Mouse (Mus musculus) neutrophil, adult 5-6 weeks (primary cell): ENCODE data around the gene Mrpl42. TPM values are rescaled to one million over a fixed set of nuclear protein-coding genes. Genes with fewer than 3 reads are reported as not detected.
"Not testable (repeated sequence)": the region's sequence is repeated elsewhere in the genome, so short reads cannot be mapped to it uniquely, and the experiment has no call there.

Source experiments
- ATAC-seq: fragments of 151-379, 151-347 bp; 2 replicates; pipeline ENCODE4 v1.8.0; 2017; ENCODE audit warnings: mild to moderate bottlenecking, moderate TSS enrichment; ENCODE audit not compliant: insufficient number of reproducible peaks, poor library complexity, low FRiP score, severe bottlenecking; ENCODE audit errors: extremely low read depth
- total RNA-seq: library from RNA; stranded (forward); fragments of 200-1000 nt; gene quantifications from 2 replicates; pipeline ENCODE4 v1.2.3, GENCODE M21; 2017

The Mrpl42 gene
- 44.4 and 49.7 TPM in 2 replicates for total RNA-seq

DNA sequence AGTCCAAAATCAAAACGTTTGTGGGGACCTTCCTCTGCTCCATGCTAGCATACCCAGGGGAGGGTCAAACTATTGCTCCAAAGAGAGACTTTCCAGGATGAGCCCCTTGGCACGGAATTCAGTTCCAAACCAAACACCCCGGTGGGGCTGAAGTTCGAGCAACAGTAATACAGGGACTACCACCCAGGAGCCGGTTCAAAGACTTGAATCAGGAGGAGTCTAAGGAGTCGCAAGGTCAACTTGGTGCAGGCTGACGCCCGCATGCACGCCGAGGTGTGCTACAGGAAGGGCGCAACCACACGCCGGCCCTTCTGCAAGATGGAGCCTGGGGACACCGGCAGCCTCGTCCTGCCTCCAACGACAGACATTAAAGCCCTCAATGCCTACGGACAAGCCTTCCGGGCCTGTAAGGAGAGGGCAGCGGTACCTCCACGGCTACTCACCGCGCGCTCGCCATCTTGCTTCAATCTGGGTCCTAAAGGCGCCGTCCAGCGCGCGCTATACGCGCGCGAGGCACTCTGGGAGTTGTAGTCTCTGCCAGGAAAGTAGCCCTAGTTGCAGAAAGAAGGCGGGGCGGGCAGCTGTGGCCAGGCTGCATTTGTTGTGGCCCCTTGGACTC, at the start of gene Mrpl42:
Gene Mrpl42, minus strand, starts transcription at position 478 of the 619 bp plus-strand sequence.
- peak; percentile 97 for ATAC-seq

DNA sequence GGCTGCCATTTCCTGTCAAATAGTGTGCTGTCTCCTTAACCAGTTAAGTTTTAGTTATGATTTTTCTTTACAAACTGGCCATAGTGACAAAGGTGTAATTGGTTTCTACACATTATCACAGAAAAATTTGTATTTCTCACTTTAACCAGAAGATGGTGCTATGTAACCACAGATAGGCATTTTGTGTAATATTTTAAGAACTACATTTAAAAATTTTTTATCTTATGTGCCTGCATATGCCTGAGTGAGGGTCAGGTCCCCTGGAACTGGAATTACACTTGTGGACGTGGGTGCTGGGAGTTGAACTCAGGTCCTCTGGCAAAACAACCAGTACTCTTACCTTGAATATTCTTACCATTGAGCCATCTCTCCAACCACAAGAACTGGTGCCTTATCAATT, 48.8 kb upstream of the Mrpl42 start:
- no peak for ATAC-seq

- ATAC-seq, result not testable (repeated sequence)
These were observed 47.3 kb upstream of the Mrpl42 start for GRCm38 (mm10) chr10:95549080-95549479.

GRCm38 (mm10) chr10:95548154-95548826, 46.5 kb upstream of the Mrpl42 start:
- ATAC-seq, result peak; percentile 31; the same call in 1 of the 2 replicates

DNA sequence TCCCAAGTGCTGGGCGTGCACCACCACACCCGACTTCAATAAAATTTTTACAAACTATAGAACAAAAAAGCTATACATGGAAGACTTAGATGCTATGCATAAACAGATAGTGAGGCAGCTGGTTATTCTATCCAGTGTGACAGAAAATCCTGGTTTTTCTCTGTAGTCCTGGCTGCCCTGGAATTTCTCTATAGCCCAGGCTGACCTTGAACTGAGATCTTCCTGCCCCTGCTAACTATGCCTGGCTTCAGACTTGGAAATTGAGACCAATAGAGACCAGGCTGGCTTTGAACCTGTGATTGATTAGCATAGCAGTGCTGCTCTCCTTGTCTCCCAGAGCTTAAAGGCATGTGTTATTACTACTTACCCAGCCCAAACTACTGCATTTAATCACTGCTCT, 44.4 kb upstream of the Mrpl42 start:
- ATAC-seq, result no peak

DNA sequence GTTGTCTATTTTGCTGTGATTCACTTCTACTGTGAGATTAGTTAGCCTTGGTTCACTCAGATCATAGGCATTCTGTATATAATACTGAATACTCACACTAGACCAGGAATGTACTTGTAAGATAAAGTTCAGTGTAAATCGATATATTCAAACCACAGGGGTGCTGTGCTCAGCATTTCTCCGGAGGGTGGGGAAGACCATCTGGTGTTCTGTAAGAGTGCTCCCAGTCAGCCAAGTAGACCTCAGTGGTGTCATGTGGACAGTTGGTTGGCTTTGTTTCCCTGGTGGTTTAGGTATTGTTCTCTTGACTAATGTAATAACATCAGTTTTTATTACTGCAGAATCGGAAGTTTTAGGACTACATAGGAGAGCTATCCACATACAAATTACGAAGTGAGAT, 43.3 kb upstream of the Mrpl42 start:
- ATAC-seq, result no peak

- ATAC-seq, result no peak
These were observed 42.9 kb upstream of the Mrpl42 start for GRCm38 (mm10) chr10:95544651-95545050.

DNA sequence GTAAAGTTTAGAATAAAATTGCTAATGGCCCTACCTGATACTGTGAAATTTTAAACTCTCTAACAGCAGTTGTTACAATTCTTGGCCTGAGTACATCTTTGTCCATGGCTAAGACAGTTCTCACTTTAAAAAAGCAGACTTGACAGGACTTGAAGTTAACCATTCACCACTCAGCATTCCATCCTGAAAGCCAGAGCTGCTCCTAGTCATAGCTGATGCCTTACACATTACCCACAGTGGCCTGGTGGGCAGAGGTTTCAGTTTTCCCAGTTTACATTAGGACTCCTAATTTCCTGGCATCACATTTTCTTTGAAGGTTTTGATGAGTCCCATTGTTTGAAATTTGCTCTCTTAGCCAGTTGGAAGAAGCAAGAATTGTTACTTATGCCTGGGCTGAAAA, 42.3 kb upstream of the Mrpl42 start:
- ATAC-seq, result no peak

DNA sequence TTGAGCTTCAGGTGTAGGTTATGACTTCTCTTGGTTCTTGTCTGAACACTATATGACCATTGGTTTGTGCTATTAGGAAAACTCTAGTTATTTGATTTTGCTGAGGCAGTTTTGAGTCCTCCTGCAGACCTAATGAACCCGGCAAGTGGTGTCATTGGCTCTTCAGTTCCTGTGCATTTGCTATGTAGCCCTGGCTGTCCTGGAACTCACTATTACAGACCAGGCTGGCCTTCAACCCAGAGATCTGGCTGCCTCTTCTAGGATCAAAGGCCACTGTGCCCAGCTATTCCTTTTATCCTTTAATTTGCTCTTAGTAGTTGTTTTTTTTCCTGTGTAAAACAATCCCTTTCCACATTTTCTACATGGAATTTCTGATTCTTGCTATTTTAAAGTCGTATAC, 41.6 kb upstream of the Mrpl42 start:
- no peak for ATAC-seq

GRCm38 (mm10) chr10:95542916-95543315, 41.2 kb upstream of the Mrpl42 start:
- ATAC-seq, result no peak

- ATAC-seq, result no peak
These were observed 38.1 kb upstream of the Mrpl42 start for GRCm38 (mm10) chr10:95539841-95540240.

DNA sequence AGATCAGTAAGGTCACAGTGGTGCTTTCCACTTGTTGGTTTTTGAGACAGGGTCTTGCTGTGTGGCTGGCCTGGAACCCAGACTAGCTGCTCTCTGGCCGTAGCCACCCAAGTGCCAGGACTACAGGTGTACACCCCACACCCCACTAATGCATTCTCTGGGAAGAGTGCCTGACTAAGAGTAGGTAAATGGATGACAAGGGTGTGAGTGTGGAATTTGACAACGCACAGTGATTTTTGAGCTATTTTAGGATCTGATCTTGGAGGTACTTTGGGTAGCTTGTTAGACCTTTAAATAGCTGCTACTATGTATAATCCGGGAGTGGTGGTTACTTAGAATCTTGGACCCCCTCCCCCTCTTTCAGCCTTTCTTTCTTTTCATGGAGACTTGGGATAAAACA, 37.5 kb upstream of the Mrpl42 start:
- 0 out of 2 replicates have a peak, but pooled peaks have one; percentile 9 for ATAC-seq

GRCm38 (mm10) chr10:95536222-95536541, 34.4 kb upstream of the Mrpl42 start:
- ATAC-seq, result no peak

DNA sequence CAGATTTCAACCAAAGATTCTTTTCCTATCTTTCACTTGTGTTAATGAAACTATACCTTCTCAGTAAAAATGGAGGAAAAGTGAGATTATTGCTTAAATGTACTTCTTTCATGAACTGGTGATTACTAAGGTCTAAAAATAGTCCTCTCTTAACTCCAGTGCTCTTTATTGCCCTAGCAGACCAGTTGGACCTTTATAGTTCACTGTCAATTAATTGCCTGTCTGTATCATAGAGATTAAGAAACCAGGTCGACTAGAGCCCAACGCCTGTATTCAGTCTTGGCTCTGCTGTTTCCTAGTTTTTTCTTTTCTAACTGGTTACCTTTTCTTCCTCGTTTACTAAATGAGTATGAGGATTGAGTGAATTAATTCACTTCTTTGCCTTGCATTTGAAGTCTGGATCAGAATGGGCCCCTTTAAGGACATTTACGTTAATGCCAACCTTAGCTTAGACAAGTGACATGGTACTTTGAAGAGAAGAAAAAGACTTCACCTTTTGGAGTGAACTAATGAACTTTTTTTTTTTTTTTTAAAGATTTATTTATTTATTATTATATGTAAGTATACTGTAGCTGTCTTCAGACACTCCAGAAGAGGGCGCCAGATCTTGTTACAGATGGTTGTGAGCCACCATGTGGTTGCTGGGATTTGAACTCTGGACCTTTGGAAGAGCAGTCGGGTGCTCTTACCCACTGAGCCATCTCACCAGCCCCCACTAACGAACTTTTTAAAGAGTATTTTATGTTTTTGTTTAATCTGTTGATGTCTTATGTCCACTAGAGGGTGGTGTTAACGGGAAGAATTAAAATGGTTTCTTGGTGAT, 33.9 kb upstream of the Mrpl42 start:
- ATAC-seq, result no peak

GRCm38 (mm10) chr10:95533382-95533781, 31.6 kb upstream of the Mrpl42 start:
- ATAC-seq, result no peak

DNA sequence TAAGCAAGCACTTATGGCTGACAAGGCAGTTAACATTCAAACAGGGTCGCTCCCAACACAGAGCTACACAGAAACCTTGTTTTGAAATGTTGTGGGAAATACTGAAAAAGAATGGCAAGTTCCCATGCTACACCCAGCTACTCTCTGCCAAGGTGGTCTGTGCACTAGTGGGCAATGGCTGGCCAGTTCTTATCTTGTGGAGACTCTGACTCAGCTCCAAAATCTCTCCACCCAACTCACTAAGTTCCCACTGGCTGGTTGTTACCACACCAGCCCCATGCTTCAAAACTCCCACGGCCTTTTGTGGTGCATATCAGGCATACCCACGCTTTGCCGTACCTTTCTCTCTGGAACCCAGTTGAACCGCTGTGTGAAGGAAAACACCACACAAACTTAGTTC, 31.2 kb upstream of the Mrpl42 start:
- no peak for ATAC-seq

GRCm38 (mm10) chr10:95530551-95531121, 28.9 kb upstream of the Mrpl42 start:
- 0 out of 2 replicates have a peak, but pooled peaks have one; percentile 36 for ATAC-seq

- ATAC-seq, result no peak
These were observed 24.9 kb upstream of the Mrpl42 start for GRCm38 (mm10) chr10:95526495-95527122.

- ATAC-seq, result no peak
These were observed 24.1 kb upstream of the Mrpl42 start for GRCm38 (mm10) chr10:95525871-95526270.
